Mouse (Mus musculus) megakaryocyte, embryonic 14.5 days (primary cell): Measurements from ENCODE around the gene Nceh1. TPM values are rescaled to one million over a fixed set of nuclear protein-coding genes. Genes with fewer than 3 reads are reported as not detected.

Source experiments
- H3K27me3 ChIP-seq: replicated peaks from 2 replicates; pipeline ENCODE3; 2012; ENCODE audit warnings: inconsistent platforms
- H3K36me3 ChIP-seq: replicated peaks from 2 replicates; pipeline ENCODE3; 2012; ENCODE audit warnings: low read length, inconsistent platforms, mixed read lengths
- H3K4me1 ChIP-seq: 2 replicates; pipeline ENCODE4 v1.6.1; 2012; ENCODE audit warnings: inconsistent platforms
- H3K4me3 ChIP-seq: replicated peaks from 2 replicates; pipeline ENCODE3; 2012; ENCODE audit warnings: moderate library complexity, mild to moderate bottlenecking, inconsistent platforms
- H3K9me3 ChIP-seq: 2 replicates; pipeline ENCODE4 v1.6.1; 2012; ENCODE audit warnings: inconsistent platforms
- FLI1 ChIP-seq: IDR thresholded peaks from 2 replicates; pipeline ENCODE4 v1.6.1; 2012; ENCODE audit warnings: low read length, inconsistent platforms, mixed read lengths
- GATA1 ChIP-seq: IDR thresholded peaks from 3 replicates; pipeline ENCODE4 v1.6.1; 2012; ENCODE audit warnings: mixed read lengths, low read length, inconsistent platforms, borderline replicate concordance
- polyA plus RNA-seq: library from polyadenylated mRNA; stranded (reverse); fragments of >175 nt; gene quantifications from 2 replicates; pipeline ENCODE4 v1.2.3, GENCODE M21; 2012; ENCODE audit warnings: low replicate concordance; ENCODE audit not compliant: insufficient read depth

Nceh1 gene
- polyA plus RNA-seq, 1 experiment: 1.8 TPM

DNA sequence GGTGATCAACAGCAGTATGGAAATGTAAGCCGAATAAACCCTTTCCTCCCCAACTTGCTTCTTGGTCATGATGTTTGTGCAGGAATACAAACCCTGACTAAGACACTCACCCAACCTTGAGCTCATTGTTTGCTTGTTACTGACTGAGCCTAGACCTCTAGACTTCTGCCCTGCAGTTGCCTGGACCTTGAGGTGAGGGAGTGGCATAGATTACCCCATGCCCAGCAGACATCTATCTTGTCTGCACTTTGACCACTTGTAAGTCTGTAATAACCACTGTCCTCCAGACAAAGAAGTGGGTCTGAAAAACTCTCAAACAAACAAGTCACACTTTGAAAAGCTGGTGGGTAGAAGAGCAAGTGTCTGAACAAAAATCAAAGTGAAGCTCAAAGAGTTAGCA, 136.9 kb downstream of the Nceh1 start:
- H3K9me3 ChIP-seq: no peaks in the 10 kb centered on the region
- H3K4me3 ChIP-seq: no peak overlapping the region
- no peaks in the 10 kb centered on the region for H3K27me3 ChIP-seq
- TF ChIP-seq FLI1: no peak
- no peak for TF ChIP-seq GATA1
- H3K36me3 ChIP-seq: no peaks in the 10 kb centered on the region
- H3K4me1 ChIP-seq: peaks cover 32% of the 10 kb centered on the region

DNA sequence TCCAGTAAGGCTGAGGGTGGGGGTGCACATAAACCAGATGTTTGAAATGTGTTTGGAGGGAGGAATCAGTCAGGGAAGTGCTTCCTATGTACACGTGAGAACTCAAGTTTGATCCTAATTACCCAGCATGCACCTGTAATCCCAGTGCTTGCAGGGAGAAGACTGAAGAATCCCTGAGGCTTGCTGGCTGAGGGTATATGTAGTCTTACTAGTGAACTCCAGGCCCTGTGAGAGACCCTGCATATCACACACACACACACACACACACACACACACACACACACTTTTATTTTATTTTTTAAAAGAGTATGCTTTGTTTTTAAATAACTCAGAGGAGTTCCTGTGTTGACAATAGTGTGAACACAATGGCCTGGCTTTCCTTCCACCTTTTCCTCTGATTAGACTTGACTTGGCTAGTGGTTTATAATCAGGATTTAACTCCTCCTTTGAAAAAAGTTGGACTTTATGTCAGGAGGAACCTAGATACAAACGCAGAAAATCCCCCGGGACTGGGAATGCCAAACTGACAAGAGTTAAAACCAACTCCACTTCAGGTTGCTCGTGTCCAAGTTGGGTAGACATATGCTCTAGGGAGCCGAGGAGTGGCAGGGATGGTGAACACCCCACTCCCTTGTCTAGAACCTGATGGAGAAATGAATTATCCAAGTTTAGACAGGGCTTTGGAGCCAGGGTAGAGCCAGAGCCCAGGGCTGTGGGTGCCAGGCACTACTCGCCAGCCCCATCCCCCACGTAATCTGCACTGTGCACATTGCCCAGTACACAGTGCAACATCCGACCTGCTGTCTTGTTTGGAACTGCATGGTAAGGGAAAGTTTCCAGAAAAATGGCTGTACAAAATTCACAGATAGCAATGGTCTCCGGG, 138.1 kb downstream of the Nceh1 start:
- Histone ChIP-seq H3K27me3 (no peaks in the 10 kb centered on the region), H3K36me3 (no peaks in the 10 kb centered on the region), H3K4me1 (peaks cover 27% of the 10 kb centered on the region), H3K9me3 (no peaks in the 10 kb centered on the region), H3K4me3 (no peak overlapping the region)
- TF ChIP-seq GATA1 (no peak), FLI1 (no peak)

DNA sequence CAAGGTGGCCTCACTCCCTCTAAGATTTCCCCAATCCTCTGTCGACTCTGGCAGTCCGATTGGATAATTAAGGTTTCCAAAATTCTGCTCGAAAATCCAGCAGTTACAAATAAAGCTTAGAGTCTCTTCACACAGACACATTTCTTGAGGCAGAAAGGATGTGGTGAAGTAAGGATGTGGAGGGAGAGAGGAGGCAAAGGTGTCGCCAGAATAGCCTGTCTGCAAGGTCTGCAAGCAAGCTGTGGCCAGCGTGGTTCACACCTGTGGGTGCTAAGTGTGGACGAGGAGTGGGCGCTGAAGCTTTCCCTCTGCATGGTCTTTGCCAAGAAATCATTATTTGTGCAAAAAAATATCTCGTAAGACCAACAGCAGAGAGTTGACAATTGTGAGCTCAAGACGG, 139.8 kb downstream of the Nceh1 start:
- Histone ChIP-seq H3K4me3 (no peak overlapping the region), H3K9me3 (no peaks in the 10 kb centered on the region), H3K4me1 (peaks cover 11% of the 10 kb centered on the region), H3K36me3 (no peaks in the 10 kb centered on the region), H3K27me3 (no peaks in the 10 kb centered on the region)
- TF ChIP-seq GATA1 (no peak), FLI1 (no peak)

DNA sequence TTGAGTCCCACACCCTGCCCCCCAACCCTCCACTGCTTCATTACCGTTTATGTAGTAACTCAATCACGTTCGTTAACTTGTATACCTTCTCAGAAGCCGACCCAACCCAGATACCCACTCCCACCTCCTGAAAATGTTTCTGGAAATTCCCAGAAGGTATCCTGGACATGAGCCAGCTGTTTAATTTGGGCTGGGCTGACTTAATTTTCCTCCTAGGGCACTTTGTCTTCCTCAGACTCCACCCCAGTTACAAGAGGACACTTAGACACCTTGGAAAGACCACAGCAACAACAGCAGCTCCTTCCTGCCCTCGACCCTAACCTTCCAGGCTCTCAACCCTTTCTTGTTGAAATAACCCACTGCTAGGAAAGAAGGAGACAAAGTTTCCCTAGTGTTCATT, 140.8 kb downstream of the Nceh1 start:
- TF ChIP-seq FLI1 (no peak), GATA1 (no peak)
- Histone ChIP-seq H3K27me3 (no peaks in the 10 kb centered on the region), H3K36me3 (no peaks in the 10 kb centered on the region), H3K4me1 (peaks cover 9% of the 10 kb centered on the region), H3K4me3 (no peak overlapping the region), H3K9me3 (no peaks in the 10 kb centered on the region)

DNA sequence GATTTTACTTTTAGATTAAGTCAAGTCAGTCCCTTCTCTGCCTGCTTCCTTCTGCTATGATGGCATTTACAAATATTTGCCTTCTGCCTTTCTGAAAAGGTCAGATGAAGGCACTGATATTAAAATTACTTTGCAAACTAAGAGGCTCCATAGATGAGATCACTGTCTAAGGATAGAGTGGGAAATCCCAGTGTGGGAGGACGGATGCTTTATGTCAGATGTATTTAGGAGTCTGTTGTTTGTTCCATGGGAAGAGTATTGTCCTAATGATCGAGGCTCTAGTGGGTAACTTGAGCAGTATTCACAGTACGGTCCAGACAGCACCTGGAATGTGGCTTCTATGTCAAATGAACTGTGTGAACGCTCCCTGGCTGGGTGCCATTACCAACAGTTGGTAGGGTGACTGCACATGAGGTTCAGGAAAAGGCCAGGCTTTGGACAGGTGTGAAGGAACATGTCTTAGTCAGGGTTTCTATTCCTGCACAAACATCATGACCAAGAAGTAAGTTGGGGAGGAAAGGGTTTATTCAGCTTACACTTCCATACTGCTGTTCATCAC, 143.9 kb downstream of the Nceh1 start:
- H3K27me3 ChIP-seq: no peaks in the 10 kb centered on the region

DNA sequence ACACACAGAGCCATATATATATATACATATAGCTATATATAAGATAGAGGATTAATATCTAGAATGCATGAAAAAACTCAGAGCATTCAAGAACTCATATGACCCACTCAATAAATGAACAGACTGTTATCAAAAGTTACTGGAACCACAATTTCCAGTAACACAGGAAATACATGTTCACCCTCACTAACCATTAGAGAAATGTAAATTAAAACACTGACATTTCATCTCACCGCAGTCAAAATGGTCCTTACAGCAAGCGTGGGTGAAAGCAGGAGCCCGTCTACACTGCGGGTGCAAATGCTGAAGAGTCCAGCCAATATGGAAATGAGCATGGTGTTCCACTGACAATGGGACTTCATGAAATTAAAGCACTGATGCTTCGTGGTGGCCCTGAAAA, 147.9 kb downstream of the Nceh1 start:
- Histone ChIP-seq H3K36me3 (no peaks in the 10 kb centered on the region), H3K9me3 (no peaks in the 10 kb centered on the region; the same call in 1 of the 2 replicates), H3K4me1 (peaks cover 3% of the 10 kb centered on the region; the same call in 1 of the 2 replicates), H3K4me3 (no peak overlapping the region), H3K27me3 (no peaks in the 10 kb centered on the region)
- TF ChIP-seq FLI1: no peak
- no peak for TF ChIP-seq GATA1

More for the DNA sequence above, 143.9 kb downstream of the Nceh1 start:
- H3K36me3 ChIP-seq: no peaks in the 10 kb centered on the region
- peaks cover 3% of the 10 kb centered on the region; the same call in 1 of the 2 replicates for H3K4me1 ChIP-seq
- no peaks in the 10 kb centered on the region; the same call in 1 of the 2 replicates for H3K9me3 ChIP-seq
- TF ChIP-seq FLI1 (no peak), GATA1 (no peak)
- H3K4me3 ChIP-seq: no peak overlapping the region

Other genes with a start within 250 kb of the Nceh1 start
- gene Ect2, start 29.1 kb upstream of the Nceh1 start, polyA plus RNA-seq: 0.09 and 5.1 TPM in 2 replicates
- gene Tnfsf10, start 134.1 kb downstream of the Nceh1 start, polyA plus RNA-seq: 0.06 TPM in 1 of 2 replicates, not detected in the other
- gene Ghsr, start 188.4 kb downstream of the Nceh1 start, polyA plus RNA-seq: 0.08 TPM in 1 of 2 replicates, not detected in the other